Mouse (Mus musculus) heart, postnatal 25 days (tissue): ENCODE results near the gene Arhgap15. TPM values are rescaled to one million over a fixed set of nuclear protein-coding genes. Genes with fewer than 3 reads are reported as not detected.

ENCODE experiments used
- DNase-seq: peaks from one replicate; pipeline ENCODE4 v3.0.0; 2022; ENCODE audit warnings: low spot score
- intact Hi-C: fragments of 180-260 bp; cut with DNase I; formaldehyde crosslinking; loops from one replicate; pipeline ENCODE4 v1.15.1; 2025
- total RNA-seq, 2 experiments: library from RNA; stranded (reverse); gene quantifications; 2 replicates each; pipeline ENCODE4 v1.2.3; 2021

Gene Arhgap15
- total RNA-seq, 2 experiments from 2014 or later = 0.42 to 0.92 TPM

GRCm38 (mm10) chr2:44395577-44395976, 647.0 kb downstream of the Arhgap15 start:
- DNase-seq = no peak
- intact Hi-C loops = no loop called here

DNA sequence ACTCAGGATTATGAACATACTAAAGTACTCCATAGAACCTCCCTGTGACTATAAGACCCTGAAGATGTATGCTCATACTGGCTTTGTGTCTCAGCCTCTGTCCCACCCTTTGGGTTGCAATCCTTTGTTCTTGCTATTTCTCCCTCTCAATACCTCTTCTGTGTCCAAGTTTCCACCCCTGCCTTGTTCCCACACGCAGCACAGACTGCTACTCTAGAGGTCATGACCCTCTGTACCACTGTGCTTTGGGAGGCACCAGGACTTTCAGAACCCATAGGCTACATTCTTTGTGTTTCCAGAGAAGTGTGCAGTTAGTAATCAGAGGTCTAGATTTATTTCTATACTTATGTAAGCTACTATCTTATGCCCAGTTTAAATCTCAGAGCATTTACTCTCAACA, 648.6 kb downstream of the Arhgap15 start:
- no peak for DNase-seq
- intact Hi-C loops = no loop called here

DNA sequence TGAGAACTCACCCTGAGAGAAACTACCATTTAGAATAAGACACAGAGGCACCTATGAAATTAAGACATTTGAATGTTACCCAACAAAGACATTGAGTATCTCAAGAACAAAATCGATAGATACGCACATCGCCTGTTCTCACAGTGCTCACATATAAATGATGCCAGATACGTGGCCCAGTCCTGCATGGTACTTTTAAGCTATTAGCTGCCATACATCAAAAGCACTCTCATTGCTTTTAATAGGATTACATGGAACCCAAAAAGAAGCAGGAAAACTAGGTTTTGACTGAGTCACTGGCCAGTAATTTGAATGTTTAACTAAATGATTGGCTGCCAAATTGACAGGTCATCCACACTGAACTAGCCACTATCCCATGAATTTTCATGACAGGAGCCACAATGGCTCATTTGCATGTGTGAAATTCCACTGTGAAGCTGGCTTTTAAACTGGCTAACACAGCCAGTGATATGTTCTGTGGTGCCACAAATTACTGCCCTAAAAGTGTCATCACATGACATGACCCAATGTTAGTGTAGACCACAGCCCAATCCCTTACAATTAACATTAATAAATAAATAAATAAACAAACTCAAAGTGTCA, 649.2 kb downstream of the Arhgap15 start:
- intact Hi-C loops = no loop called here
- DNase-seq = no peak

GRCm38 (mm10) chr2:44399191-44399926, 650.7 kb downstream of the Arhgap15 start:
- intact Hi-C loops = no loop called here
- no peak for DNase-seq

DNA sequence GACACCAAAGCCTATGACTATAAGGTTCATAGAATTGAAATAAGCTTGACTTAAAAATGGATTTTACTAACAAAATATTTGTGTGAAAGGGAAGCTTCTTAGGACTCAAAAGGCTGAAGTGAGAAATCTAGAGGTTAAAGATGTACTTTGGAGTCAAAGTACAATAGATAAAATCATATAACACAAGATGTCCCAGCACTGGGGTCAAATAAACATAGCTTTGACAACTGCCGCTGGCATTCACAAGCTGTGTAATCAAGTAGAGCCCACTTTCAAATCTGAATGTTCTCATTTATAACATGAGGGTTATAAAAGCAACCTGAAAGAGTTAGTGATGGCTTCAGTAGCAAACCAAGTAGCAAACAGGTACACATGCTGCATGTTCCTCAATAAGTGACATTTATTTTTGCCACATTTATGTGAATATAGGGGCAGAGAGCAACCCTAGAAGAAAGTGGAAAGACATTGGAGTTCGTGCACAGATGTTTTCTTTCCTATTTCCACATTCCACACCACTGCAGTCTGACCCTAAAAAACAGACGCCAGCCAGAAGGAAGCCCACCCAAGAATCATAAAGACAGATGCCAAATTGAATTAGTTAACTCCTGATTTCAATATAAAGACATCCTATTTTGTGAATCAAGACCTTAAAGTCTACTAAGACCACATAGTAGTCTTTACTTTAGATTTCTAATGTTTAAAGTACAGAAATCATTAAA, 653.2 kb downstream of the Arhgap15 start:
- DNase-seq = no peak
- intact Hi-C loops = no loop called here

GRCm38 (mm10) chr2:44411660-44412059, 663.0 kb downstream of the Arhgap15 start:
- intact Hi-C loops = no loop called here
- no peak for DNase-seq

- DNase-seq = no peak
Measured at GRCm38 (mm10) chr2:44416331-44416730, 667.7 kb downstream of the Arhgap15 start.

GRCm38 (mm10) chr2:44419547-44420225, 671.1 kb downstream of the Arhgap15 start:
- intact Hi-C loops = no loop called here
- DNase-seq = no peak

More at GRCm38 (mm10) chr2:44416331-44416730, 667.7 kb downstream of the Arhgap15 start:
- intact Hi-C loops = no loop called here

GRCm38 (mm10) chr2:44430521-44430920, 681.9 kb downstream of the Arhgap15 start:
- no peak for DNase-seq
- intact Hi-C loops = no loop called here

DNA sequence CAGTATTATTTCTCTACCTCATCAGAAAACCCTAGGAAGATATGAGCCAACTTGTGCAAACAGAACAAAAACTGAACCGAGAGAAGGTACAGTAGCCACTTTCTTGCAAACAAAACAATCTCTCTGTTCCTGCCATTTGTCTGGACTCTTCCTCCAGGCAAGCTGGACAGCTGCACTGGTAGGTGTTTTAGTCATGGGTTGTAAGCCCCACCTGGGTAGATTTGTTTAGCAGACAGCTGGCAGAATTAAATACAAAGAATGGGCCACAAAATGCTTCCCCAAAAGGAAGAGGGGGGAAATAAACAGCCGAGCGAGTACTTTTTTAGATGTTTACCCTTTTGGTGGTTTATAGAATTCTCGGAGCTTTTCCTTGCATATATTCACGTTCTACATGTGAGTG, 688.0 kb downstream of the Arhgap15 start:
- intact Hi-C loops = no loop called here
- no peak for DNase-seq

GRCm38 (mm10) chr2:44437496-44438057, 689.0 kb downstream of the Arhgap15 start:
- no peak for DNase-seq
- intact Hi-C loops = no loop called here

GRCm38 (mm10) chr2:44438070-44438469, 689.4 kb downstream of the Arhgap15 start:
- intact Hi-C loops = no loop called here
- DNase-seq = no peak

GRCm38 (mm10) chr2:44444938-44445337, 696.3 kb downstream of the Arhgap15 start:
- no peak for DNase-seq
- intact Hi-C loops = no loop called here

Other genes starting within 250 kb of the Arhgap15 start
- gene Kynu, start 193.5 kb upstream of the Arhgap15 start, total RNA-seq = not detected